Mouse (Mus musculus) ovary, postnatal 14 days (tissue): ENCODE results near the gene Chrna1.
"Not testable (repeated sequence)": the region's sequence is repeated elsewhere in the genome, so short reads cannot be mapped to it uniquely, and the experiment has no call there.

Experiments used
- DNase-seq: peaks from one replicate; pipeline ENCODE4 v3.0.0; 2022; ENCODE audit warnings: low spot score

Gene Chrna1

DNA sequence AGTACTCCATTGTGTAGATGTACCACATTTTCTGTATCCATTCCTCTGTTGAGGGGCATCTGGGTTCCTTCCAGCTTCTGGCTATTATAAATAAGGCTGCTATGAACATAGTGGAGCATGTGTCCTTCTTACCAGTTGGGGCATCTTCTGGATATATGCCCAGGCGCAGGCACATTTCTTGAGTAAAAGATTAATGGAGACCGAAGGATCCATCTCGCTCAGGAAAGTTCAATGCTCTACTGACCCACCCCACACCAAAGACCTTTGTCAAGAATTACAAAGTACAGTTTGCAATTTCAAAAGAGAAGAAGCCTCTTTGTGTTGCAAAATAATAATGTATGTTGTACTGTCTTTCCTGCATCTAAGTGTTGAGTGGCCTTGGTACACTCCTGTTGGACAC, 23.1 kb downstream of the Chrna1 start:
- not testable (repeated sequence) for DNase-seq

DNA sequence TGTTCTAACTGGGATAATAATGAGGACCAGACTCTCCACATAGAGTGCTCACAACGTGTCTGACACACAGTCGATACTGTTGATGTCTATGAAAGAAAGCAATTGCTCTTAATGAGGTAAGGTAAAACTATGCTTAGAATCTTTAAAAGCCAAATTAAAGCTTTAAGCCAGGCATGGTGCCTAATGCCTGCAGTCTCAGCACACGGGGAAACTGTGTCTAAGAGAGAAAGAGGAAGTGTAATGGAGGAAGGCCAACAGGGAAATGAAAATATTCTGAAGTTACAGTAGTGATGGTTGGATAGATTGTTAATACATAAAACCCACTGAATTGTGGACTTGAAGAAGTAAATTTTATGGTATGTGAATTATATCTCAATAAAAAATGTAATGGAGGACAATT, 25.7 kb downstream of the Chrna1 start:
- no peak for DNase-seq

DNA sequence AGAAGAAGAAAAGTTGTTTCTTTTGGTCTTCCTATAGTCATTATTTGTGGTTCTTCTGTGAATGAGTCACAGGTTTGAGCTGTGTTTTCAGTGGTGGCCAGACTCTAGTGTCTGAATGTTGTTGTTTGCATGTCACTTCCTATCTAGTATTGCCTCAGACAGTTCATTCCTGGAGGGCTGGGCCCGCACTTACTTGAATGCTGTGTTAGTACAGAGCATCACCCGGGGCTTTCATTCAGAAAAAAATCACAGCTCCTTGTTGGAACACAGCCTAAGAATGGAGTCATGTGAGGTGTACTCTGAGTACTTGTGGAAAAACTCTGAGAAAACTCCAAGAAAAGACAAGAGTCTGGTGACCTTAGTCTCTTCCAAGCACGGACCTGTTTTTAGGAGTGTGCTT, 27.2 kb downstream of the Chrna1 start:
- no peak for DNase-seq

DNA sequence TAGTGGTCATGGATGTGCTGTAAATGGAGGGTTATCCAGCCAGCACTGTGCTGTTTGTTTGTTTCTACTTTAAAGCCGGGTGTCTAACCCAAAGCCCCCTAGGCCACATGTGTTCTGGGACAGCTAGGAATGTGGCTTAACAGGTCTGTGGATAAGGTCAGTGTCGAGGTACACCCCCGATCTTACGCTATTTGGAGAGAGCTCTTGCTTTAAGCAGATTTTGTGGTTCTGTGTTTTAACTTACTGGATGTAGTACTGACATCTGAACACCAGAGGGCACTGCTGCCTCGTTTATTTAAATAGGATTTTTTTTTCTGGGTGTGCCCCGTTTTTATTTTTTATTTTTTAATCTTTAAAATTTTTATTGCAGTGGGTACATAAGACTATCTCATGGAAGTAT, 29.4 kb downstream of the Chrna1 start:
- DNase-seq: no peak

DNA sequence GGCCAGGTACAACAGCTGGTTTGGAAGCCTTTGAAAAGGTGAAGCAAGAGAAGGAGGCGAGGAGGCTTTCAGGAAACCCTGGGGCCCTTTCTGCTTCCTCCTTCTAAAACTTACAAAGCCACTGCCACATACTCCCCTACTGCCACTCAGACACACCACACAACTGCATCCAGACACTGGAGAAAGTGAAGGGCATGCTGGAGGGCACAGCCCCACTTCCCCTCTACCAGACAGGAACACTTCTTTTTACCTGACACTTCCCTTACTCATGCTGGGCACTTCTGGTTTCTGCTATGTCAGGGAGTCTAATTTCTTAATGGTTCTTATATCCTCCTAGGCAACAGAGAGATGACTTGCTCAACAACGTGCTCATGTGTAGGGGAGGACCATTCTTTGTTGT, 31.6 kb downstream of the Chrna1 start:
- DNase-seq: no peak

DNA sequence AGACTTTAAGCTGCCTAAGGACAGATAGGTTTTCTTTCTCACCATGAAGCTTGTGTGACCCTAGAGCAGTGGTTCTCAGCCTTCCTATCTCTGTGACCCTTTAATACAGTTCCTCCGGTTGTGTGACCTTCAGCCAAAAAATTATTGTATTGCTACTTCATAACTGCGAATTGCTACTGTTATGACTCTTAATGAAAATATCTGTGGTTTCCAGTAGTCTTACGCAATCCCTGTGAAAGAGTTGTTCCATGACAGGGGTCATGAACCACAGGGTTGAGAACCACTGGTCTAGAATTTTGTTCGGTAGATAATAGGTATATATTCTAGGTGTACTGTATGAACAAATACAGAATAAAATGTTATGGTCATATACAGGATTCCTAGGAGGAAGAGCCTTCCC, 32.9 kb downstream of the Chrna1 start:
- DNase-seq: no peak

DNA sequence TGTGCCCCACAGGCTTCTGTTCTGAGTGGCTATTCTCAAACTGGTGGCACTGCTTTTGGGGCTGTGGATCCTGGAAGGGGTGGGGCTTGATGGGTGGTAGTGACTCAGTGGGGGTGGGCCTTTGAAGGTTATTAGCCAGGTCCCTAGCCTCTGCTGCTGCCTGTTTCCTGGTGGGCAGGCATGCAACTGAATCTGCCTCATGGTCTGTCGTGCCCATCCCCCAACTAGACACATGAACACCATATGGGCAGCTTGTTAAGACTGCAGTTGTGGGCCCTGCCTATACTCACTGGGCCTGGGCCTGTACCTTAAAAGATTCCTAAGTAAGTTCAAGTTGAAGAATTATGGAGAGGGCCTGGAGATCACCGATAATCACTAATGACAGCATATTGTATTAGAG, 34.6 kb downstream of the Chrna1 start:
- no peak for DNase-seq

DNA sequence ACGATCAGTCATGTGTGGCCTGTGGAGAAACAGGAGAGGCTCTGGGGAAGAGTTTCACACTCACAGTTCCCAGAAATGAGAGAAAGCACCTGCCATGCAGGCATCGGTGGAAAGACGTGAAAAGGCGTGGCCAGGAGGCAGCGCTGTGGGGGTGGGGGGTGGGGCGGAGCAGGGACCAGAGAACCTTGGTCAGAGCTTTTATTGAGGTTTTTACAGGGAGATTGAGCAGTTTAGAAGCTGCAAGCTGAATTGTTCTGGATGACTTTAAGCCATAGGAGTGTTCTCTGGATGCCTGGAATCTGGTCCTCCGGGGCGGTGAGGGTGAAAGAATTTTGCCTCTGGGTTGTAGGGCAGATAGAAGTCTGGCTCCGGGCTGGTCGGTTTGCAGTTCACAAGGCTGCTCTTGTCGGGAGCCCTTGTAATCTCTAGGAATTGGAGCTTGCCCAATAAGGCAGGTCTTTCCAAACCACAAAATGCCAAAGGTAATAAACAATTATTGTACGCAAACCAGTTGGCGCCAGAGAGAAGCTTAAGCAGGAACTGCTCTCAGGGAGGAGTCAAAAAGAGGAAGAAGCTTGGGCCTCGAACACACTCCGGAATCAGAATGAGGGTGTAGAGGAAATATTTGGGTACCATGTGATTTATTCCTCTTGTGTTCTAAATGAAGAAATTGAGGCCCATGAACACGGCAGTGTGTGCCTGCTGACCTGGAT, 39.5 kb downstream of the Chrna1 start:
- no peak for DNase-seq

DNA sequence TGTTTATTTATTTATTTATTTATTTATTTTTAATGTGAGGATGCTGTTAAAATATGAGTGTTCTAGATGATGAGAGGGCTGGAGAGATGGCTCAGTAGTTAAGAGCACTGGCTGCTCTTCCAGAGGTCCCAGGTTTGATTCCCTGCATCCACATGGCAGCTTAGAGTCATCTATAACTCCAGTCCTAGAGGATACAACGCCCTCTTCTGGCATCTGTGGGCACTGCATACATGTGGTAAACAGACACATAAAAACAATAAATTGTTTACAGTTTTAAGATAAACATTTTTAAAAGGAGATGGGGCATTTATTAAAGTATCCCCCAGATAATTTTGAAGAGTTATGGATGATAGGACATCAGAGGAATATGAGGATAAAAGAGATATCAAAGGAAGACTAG, 40.4 kb downstream of the Chrna1 start:
- no peak for DNase-seq

DNA sequence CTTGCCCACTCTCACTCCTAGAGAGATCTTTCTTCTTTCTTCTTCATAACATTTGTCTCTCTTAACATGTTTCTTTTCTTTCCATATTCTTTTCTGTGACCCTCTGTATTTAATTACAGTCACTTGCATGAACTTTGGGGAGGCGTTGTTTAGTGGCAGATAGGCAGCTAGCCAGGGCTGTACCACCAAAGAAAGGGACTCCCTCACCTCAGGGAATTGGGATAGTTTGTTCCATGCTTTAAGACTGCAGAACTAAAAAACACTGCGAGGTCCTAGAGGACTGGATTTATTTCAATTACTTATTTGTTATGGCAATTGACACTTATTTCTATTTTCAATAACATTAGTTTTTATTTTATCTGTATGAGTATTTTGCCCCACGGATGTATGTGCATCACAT, 41.0 kb downstream of the Chrna1 start:
- DNase-seq: no peak

DNA sequence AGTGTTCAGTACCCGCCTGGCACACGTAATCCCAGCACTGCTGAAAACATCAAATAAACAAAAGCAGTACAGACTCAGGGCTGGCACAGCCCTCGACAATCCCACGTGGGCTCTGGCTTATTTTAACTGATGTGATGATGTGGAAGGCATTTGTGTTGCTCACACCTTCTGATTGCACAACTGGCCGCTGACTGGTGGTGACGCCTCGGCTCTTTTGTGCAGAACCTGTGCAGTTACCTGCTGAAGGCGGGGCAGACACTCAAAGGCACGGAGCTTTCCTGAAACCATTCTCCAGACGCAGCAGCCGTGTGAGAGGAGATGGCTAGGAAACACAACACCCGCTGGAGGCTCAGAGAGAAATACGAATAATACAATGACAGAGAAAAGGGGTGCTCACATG, 41.5 kb downstream of the Chrna1 start:
- DNase-seq: no peak

DNA sequence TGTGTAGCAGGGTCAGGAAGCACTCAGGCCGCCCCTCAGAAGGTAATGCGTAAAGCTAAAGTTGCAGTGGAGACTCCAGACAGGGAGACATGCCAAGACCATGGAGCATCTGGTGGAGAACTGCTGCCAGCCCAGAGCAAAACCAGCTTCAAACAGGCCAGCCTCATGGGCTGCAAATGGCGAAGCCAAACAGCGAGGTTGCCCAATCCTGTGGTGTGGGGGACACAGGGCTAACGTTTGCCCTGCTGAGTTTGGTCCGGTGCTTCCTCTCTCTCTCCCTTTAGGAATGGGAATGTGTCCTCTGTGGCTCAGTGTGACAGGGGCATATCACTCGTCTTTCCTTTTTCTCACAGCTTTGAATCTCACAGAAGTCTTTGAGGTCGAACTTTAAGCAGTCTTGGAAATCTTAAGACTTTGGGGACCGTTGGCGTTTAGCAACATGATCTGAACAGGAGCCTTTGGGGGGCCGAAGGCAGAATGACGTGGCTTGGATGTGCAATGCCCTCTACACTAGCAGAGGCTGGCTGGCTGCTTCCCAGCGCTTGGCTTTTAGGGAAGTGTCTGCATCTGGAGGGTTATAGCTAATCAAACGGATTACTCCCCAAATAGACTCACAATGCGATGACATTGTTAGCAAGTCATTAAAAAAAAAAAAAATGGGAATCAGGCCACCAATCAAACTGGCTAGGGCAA, 43.9 kb downstream of the Chrna1 start:
- no peak for DNase-seq

DNA sequence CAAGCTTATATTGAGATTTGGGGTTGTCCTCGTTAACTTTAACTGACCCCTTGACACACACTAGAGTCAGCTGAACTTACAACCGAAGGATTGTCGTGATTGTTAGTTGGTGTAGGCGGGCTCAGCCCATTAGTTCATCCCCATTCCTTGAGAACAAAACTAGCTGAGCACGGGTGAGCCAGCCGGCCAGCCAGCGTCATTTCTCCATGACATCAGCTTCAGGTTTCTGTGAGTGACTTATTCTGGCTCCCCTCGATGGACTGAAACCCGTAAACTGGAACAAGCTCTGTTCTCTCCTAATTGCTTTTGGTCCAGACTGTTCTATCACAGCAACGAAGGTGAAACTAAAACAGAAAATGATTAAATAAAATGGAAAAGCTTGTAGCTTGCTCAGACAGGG, 45.4 kb downstream of the Chrna1 start:
- DNase-seq: no peak

DNA sequence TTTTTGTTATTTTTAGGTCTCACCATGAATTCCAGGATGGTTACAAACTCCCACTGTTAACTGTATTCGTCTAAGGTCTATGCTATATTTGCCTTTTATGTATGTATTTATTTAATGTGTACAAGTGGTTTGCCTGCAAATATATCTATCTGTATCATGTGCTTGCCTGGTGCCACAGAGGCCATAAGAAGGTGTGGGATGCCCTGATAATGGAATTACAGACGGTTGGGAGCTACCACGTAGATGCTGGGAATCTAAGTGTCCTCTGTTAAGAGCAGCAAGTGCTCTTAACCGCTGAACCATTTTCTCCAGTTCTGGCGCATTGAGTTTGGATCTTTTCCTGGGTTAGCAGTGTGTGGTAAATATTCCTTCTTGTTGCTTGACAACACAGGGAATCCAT, 49.7 kb downstream of the Chrna1 start:
- no peak for DNase-seq

DNA sequence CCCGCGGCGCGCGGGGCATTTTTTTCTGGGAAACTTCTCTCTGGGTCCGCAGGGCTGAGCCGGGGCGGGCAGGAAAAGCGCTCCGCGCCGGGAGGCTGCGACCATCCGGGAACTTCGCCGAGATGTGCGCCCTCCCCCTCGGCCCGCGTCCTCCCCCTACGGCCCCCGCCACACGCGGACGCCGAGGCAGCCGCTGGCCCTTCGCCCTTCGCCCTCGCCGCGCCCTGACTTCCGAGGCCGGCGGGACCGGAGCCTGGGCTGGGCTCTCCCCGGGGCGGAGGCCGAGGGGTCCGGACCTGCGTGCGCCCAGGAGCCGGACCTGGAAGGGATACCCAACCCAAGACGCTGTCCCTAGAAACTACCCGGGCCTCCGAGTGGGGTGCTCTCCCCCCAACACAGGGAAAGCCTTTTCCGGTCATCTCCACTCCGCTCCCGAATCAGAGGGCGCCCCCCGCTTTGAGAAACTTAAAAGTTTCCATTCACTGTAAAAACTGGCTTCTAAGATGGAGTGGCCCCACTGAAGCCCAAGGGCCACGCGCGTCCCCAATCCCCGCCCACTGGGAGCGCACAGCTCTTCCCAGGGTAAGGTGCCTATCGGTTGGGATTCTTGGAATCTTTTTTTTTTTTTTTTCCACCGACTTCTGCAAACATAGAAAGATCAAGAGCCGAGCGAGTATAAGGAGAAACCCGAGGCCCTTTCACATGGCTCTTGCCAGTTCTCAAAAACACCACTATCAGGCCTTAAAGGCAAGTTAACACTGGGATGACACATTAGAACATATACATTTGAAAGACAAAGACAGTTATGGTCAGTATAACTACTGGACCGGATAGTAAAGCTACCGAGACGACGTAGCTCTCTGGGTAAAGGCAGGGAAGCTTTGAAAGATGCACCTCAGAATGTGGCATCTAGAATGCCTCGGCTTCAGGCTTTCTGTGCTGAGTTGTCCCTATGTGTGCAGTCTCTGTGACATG, 50.5 kb downstream of the Chrna1 start, which contains the start of gene Wipf1:
Gene Wipf1, minus strand, starts transcription at position 379 of the 975 bp plus-strand sequence.
- peak; percentile 62 for DNase-seq

DNA sequence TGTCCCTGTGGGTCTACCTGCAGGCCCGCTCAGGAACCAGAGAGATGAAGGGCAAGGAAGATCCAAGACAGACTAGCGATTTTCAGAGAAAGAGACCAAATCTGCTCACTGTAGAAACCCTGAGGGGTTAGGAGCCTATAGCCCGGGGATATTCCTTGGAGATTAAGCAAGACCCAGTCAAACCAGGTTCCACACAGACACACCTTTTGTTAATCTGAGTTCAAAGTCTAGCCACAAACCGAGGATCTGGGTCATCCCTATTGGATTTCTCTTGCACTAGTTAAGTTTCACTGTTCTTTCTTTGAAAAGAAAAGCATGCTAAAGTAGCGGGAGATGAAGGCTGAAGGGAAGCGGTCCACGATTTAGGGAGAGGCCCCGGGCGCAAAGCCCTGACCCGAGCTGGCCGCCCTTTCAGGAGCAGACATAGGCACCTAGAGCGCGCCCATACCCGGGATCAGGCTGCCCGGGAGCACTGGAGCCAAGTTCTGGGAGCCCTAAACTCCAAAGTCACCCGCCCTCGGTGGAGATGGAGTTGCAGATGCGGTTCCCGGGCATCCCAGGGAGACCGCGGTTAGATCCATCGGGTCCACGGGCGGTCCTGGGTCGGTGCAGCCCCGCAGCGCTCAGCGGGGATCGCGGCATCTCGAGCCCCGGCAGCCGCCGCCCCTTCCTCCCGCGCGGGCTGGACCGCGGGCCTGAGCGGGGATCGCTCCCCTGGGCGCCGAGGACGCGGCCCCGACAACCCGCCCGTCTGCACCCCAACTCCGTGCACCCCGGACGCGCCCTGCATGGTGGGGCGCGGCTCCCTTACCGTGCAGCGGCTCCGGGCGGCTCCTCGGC, 51.4 kb downstream of the Chrna1 start:
- DNase-seq: no peak

DNA sequence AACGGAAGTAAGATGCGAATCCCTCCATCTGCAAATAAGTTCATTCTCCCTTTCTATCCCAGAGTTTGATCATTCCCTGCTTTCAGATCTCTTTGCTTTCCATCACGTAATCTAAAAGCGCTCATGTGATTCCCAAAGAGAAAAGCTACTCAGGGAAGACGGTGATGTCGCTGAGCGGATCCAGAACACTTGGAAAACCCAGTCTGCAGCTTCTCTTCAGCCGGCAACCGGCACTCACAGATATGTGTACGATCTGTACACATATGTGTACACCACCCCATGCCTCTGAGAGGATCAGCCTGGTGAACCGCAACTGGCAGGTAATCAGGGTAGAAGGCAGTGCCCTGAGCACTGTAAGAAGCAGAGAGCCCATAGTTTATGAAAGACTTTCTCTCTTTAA, 52.2 kb downstream of the Chrna1 start:
- DNase-seq: no peak

DNA sequence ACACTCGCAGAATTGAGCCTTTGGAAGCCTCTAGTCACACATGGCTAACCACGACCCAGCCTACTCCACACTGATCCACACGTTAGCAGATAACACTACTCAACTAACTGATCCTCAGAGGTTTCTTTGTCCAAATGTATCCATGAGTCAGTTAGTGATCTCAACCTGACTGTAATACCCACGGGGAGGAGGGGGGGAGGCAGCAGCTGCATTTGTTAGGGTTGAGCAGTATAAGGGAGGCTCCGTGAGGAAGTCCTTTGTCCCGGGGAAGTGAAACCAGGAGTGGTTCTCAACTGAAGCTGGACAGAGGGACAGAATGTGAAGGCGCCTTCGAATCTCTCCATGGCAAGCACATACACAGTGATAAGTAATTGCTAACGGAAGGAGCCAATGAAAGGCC, 53.4 kb downstream of the Chrna1 start:
- no peak for DNase-seq

DNA sequence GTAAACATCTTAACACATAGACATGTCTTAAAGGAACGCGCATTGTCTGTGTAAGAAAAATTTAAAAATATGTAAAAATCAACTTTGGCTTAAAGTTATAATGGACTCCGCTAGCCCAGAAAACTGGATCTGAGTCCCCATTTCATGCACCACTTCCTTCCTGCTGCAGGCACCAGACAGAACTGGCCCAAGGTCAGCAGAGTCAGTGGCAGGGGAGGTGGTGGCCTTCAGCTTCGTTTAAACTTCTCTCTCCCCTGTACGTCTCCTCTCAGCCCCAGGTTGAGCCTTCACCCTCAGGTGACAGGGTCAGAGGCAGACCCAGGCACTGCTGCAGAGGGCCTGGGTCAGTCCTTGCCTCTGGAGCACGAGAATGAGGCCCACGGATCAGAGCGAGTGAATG, 57.2 kb downstream of the Chrna1 start:
- DNase-seq: no peak

DNA sequence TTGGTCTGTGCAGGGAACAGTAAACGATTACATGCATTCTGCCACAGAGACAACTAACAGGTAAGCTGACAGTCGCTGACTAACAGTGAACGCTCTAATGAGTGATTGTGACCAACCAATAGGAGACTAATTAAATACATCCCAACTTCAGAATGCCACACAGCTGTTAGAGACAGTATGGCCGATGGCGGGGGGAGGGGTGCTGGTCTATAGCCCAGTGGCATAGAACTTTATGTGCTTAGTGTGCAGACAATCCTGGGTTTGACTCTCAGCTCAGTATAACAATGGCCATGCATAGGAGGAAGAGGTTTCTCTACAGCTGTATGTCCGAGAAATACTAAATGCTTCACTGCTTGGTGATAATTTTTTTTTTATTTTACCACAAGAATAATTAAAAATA, 57.8 kb downstream of the Chrna1 start:
- no peak for DNase-seq

DNA sequence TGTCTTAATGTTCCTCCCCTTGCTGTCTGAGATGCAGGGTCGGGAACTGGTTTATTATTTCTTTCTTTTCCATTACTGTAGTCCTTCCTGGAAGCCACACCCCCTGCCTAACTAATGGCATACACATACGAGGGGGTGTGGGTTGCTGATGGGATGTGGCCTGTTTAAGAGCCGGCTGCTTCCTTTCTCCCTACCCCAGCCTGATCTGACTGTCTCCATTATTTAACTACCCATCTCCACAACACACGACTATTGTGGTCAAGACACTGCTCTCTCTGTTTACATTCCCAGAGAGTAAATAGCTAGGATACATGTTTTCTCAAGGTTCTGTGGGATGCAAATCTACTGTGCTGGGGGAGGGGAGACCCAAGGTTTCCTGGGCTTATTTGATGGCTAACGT, 58.4 kb downstream of the Chrna1 start:
- no peak for DNase-seq

DNA sequence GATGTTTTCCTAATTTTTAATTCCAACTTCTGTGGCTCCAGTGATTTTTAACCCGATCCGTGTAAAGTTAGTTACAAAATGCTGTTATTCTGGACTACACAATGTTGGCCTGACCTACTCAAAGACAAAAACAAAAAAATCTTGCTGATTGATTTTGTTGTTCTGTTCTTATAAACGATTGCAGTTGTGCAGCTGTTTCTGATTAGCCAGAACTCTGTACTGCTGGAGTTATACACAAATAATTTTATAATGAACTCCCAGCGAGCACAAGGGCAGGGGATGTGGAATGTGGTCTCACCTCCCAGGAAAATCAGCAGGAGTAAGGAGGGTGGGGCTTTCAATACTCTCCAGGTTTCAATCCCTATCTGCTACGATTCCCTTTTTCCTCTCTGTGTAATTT, 61.2 kb downstream of the Chrna1 start:
- no peak for DNase-seq
